Mouse (Mus musculus): ENCODE results near the gene Chd3. TPM values are rescaled to one million over a fixed set of nuclear protein-coding genes. Genes with fewer than 3 reads are reported as not detected.

Chd3 gene
- total and polyA plus RNA-seq, 3 experiments = 31.9 to 92.0 (median 66.4) TPM

DNA sequence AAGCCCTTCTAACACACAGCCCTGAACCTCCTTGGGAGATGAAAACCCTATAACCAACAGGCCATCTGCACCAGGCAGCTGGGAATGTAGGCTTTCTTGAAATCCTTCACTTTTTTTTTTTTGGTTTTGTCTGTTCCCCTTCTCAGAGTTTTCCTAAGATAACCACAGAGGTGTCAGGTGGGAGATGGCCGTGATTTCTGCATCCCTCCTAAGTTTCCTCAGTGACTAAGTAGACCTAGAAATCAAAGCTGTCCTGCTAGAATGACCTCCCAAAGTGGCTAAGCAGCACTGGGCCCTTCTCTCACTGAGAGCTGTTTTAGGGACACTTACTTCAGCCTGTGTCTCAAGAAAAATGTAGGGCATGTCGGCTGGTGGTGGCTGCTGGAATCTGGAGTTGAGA is 71.4 kb downstream of the Chd3 start:
- Histone ChIP-seq H3K4me1 (ENCODE audit: control insufficient read depth in 1 of 2, insufficient read depth in 2 of 2) (peaks cover 0 to 3% of the 10 kb centered on the region in 2 experiments; a peak in 1 of 4 replicates), H3K36me3 (replicated peaks in 1 of 2; ENCODE audit: control insufficient read depth in 1 of 2, insufficient read depth in 1 of 2, low read length in 1 of 2) (peaks cover 23 to 68% of the 10 kb centered on the region in 2 experiments), H3K79me2 (replicated peaks; ENCODE audit: control insufficient read depth, extremely low read depth, insufficient read depth, poor library complexity, severe bottlenecking) (no peaks in the 10 kb centered on the region), H3K27ac (ENCODE audit: insufficient read depth, low read depth) (no peak overlapping the region), H3K27me3 (replicated peaks) (no peaks in the 10 kb centered on the region), H3K9me3 (replicated peaks; ENCODE audit: low read length) (no peaks in the 10 kb centered on the region), H3K4me2 (ENCODE audit: insufficient read depth, low read depth, poor library complexity, severe bottlenecking) (no peak overlapping the region), H3K9ac (ENCODE audit: insufficient read depth, low read depth) (no peak overlapping the region), H3K4me3 (replicated peaks in 1 of 3; ENCODE audit: low read depth in 2 of 3, low read length in 2 of 3, poor library complexity in 1 of 3) (no peak overlapping the region)
- TF ChIP-seq EP300 (IDR thresholded peaks at IDR 0.05; ENCODE audit: low read length) = no peak
- TF ChIP-seq JUN (IDR thresholded peaks at IDR 0.05; ENCODE audit: insufficient read depth, low read depth, low read length) = no peak
- TF ChIP-seq IRF4 (IDR thresholded peaks at IDR 0.05; ENCODE audit: low read depth, low read length) = no peak
- TF ChIP-seq MAZ (IDR thresholded peaks at IDR 0.05; ENCODE audit: low read depth, low read length) = no peak
- in situ Hi-C loops (cut with MboI; ENCODE audit: low pct_ligation_motif_present, low pct_unique_long_range_greater_than_20kb, low sequenced_read_pairs) (no loop called here), dilution Hi-C loops (cut with MboI; ENCODE audit: extremely low pct_ligation_motif_present, extremely low pct_unique_long_range_greater_than_20kb, low sequenced_read_pairs) (no loop called here)
- no peak for DNase-seq (ENCODE audit: extremely low read depth)

DNA sequence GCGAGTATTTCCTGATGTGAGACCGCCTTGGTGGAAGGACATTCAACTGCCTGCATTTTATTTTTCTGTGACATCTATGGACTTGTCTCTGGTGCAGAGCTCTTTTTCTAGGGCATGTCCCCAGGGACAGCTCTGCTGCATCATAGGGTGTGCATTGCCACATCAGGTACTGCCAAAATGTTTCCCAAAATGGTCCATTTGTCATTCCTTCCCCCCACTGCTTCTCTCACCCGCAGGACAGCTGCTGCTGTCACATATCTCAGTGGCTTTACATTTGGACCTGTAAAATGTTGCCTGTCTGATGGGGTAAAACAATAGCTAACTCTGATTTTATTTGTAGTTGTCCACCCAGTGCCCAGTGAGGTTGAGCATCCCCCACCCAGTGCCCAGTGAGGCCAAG is 73.9 kb downstream of the Chd3 start:
- Histone ChIP-seq H3K9ac (ENCODE audit: insufficient read depth, low read depth) (no peak overlapping the region), H3K4me3 (replicated peaks in 1 of 3; ENCODE audit: low read depth in 2 of 3, low read length in 2 of 3, poor library complexity in 1 of 3) (no peak overlapping the region), H3K27ac (ENCODE audit: insufficient read depth, low read depth) (no peak overlapping the region), H3K79me2 (replicated peaks; ENCODE audit: control insufficient read depth, extremely low read depth, insufficient read depth, poor library complexity, severe bottlenecking) (no peaks in the 10 kb centered on the region), H3K4me2 (ENCODE audit: insufficient read depth, low read depth, poor library complexity, severe bottlenecking) (no peak overlapping the region), H3K4me1 (ENCODE audit: control insufficient read depth in 1 of 2, insufficient read depth in 2 of 2) (no peaks in the 10 kb centered on the region), H3K36me3 (replicated peaks in 1 of 2; ENCODE audit: control insufficient read depth in 1 of 2, insufficient read depth in 1 of 2, low read length in 1 of 2) (peaks cover 12 to 45% of the 10 kb centered on the region in 2 experiments), H3K27me3 (replicated peaks) (no peaks in the 10 kb centered on the region), H3K9me3 (replicated peaks; ENCODE audit: low read length) (no peaks in the 10 kb centered on the region)
- TF ChIP-seq E2F4 (IDR thresholded peaks at IDR 0.05; ENCODE audit: insufficient replicate concordance, low read depth, low read length) (no peak), MAFK (IDR thresholded peaks at IDR 0.05; ENCODE audit: insufficient replicate concordance, low read length) (no peak), CTCF (conservative IDR thresholded peaks at IDR 0.05 in 1 of 2, IDR thresholded peaks at IDR 0.05 in 1 of 2; ENCODE audit: low read depth in 2 of 2, low read length in 2 of 2) (no peak), ZNF384 (IDR thresholded peaks at IDR 0.05; ENCODE audit: low read depth, low read length) (no peak), ZMIZ1 (IDR thresholded peaks at IDR 0.05; ENCODE audit: low read depth, low read length) (no peak), CHD1 (IDR thresholded peaks at IDR 0.05; ENCODE audit: low read depth, low read length) (no peak), BHLHE40 (IDR thresholded peaks at IDR 0.05; ENCODE audit: low read depth, low read length) (no peak), JUND (conservative IDR thresholded peaks at IDR 0.05; ENCODE audit: low read depth, low read length) (no peak), POLR2A (IDR thresholded peaks at IDR 0.05; ENCODE audit: low read depth, low read length) (no peak), UBTF (IDR thresholded peaks at IDR 0.05; ENCODE audit: low read depth, low read length) (no peak), POLR2AphosphoS2 (IDR thresholded peaks at IDR 0.05; ENCODE audit: low read depth, low read length) (no peak)
- dilution Hi-C loops (cut with MboI; ENCODE audit: extremely low pct_ligation_motif_present, extremely low pct_unique_long_range_greater_than_20kb, low sequenced_read_pairs) = no loop called here
- in situ Hi-C loops (cut with MboI; ENCODE audit: low pct_ligation_motif_present, low pct_unique_long_range_greater_than_20kb, low sequenced_read_pairs) = no loop called here
- no peak for DNase-seq (ENCODE audit: extremely low read depth)

Other genes with a start within 250 kb of the Chd3 start
- 0.04 TPM in 1 of 2 replicates, not detected in the other for gene Hes7, start 249.0 kb downstream of the Chd3 start, total RNA-seq (2012; rRNA removed)
- not detected in 2 replicates for gene Hes7, start 249.0 kb downstream of the Chd3 start, total RNA-seq (2014; rRNA removed)
- gene Hes7, start 249.0 kb downstream of the Chd3 start, polyA plus RNA-seq (2012; ENCODE audit: insufficient read length, low read depth) = not detected in 2 replicates
- not detected in 2 replicates for gene 9130213A22Rik, start 246.8 kb downstream of the Chd3 start, total RNA-seq (2012; rRNA removed)
- not detected in 2 replicates for gene 9130213A22Rik, start 246.8 kb downstream of the Chd3 start, total RNA-seq (2014; rRNA removed)
- not detected in 2 replicates for gene 9130213A22Rik, start 246.8 kb downstream of the Chd3 start, polyA plus RNA-seq (2012; ENCODE audit: insufficient read length, low read depth)
- 0.13 TPM in 1 of 2 replicates, not detected in the other for gene Aloxe3, start 243.5 kb downstream of the Chd3 start, total RNA-seq (2012; rRNA removed)
- gene Aloxe3, start 243.5 kb downstream of the Chd3 start, total RNA-seq (2014; rRNA removed) = not detected in 2 replicates
- gene Aloxe3, start 243.5 kb downstream of the Chd3 start, polyA plus RNA-seq (2012; ENCODE audit: insufficient read length, low read depth) = 0.19 and 0.23 TPM in 2 replicates
- gene Alox12b, start 212.4 kb downstream of the Chd3 start, total RNA-seq (2012; rRNA removed) = not detected in 2 replicates
- not detected in 2 replicates for gene Alox12b, start 212.4 kb downstream of the Chd3 start, total RNA-seq (2014; rRNA removed)
- gene Alox12b, start 212.4 kb downstream of the Chd3 start, polyA plus RNA-seq (2012; ENCODE audit: insufficient read length, low read depth) = not detected in 2 replicates
- gene Alox8, start 171.6 kb downstream of the Chd3 start, total RNA-seq (2012; rRNA removed) = 0.30 and 0.50 TPM in 2 replicates
- not detected in 2 replicates for gene Alox8, start 171.6 kb downstream of the Chd3 start, total RNA-seq (2014; rRNA removed)
- 0.10 TPM in 1 of 2 replicates, not detected in the other for gene Alox8, start 171.6 kb downstream of the Chd3 start, polyA plus RNA-seq (2012; ENCODE audit: insufficient read length, low read depth)
- gene Gucy2e, start 132.4 kb downstream of the Chd3 start, total RNA-seq (2012; rRNA removed) = not detected in 2 replicates
- 0.03 TPM in 1 of 2 replicates, not detected in the other for gene Gucy2e, start 132.4 kb downstream of the Chd3 start, total RNA-seq (2014; rRNA removed)
- not detected in 2 replicates for gene Gucy2e, start 132.4 kb downstream of the Chd3 start, polyA plus RNA-seq (2012; ENCODE audit: insufficient read length, low read depth)
- 18.5 and 18.9 TPM in 2 replicates for gene Cntrob, start 45.6 kb downstream of the Chd3 start, total RNA-seq (2012; rRNA removed)
- gene Cntrob, start 45.6 kb downstream of the Chd3 start, total RNA-seq (2014; rRNA removed) = 16.4 and 22.0 TPM in 2 replicates
- 36.6 and 41.5 TPM in 2 replicates for gene Cntrob, start 45.6 kb downstream of the Chd3 start, polyA plus RNA-seq (2012; ENCODE audit: insufficient read length, low read depth)
- gene Trappc1, start 45.4 kb downstream of the Chd3 start, total RNA-seq (2012; rRNA removed) = 75.0 and 85.4 TPM in 2 replicates
- gene Trappc1, start 45.4 kb downstream of the Chd3 start, total RNA-seq (2014; rRNA removed) = 102 TPM in 2 replicates
- gene Trappc1, start 45.4 kb downstream of the Chd3 start, polyA plus RNA-seq (2012; ENCODE audit: insufficient read length, low read depth) = 101 and 124 TPM in 2 replicates
- 0.67 and 1.1 TPM in 2 replicates for gene Kcnab3, start 43.1 kb downstream of the Chd3 start, total RNA-seq (2012; rRNA removed)
- 0.31 TPM in 1 of 2 replicates, not detected in the other for gene Kcnab3, start 43.1 kb downstream of the Chd3 start, total RNA-seq (2014; rRNA removed)
- gene Kcnab3, start 43.1 kb downstream of the Chd3 start, polyA plus RNA-seq (2012; ENCODE audit: insufficient read length, low read depth) = 0.38 and 0.39 TPM in 2 replicates
- gene Rnf227, start 28.9 kb downstream of the Chd3 start, total RNA-seq (2012; rRNA removed) = 0.30 and 0.34 TPM in 2 replicates
- not detected in 2 replicates for gene Rnf227, start 28.9 kb downstream of the Chd3 start, total RNA-seq (2014; rRNA removed)
- 0.21 TPM in 1 of 2 replicates, not detected in the other for gene Rnf227, start 28.9 kb downstream of the Chd3 start, polyA plus RNA-seq (2012; ENCODE audit: insufficient read length, low read depth)
- 193 and 208 TPM in 2 replicates for gene Naa38, start 26.1 kb upstream of the Chd3 start, total RNA-seq (2012; rRNA removed)
- gene Naa38, start 26.1 kb upstream of the Chd3 start, total RNA-seq (2014; rRNA removed) = 161 and 201 TPM in 2 replicates
- 137 and 153 TPM in 2 replicates for gene Naa38, start 26.1 kb upstream of the Chd3 start, polyA plus RNA-seq (2012; ENCODE audit: insufficient read length, low read depth)
- 28.4 and 37.4 TPM in 2 replicates for gene Cyb5d1, start 26.2 kb upstream of the Chd3 start, total RNA-seq (2012; rRNA removed)
- gene Cyb5d1, start 26.2 kb upstream of the Chd3 start, total RNA-seq (2014; rRNA removed) = 27.3 and 29.3 TPM in 2 replicates
- 29.5 and 33.2 TPM in 2 replicates for gene Cyb5d1, start 26.2 kb upstream of the Chd3 start, polyA plus RNA-seq (2012; ENCODE audit: insufficient read length, low read depth)
- 0.25 and 0.38 TPM in 2 replicates for gene Tmem88, start 28.8 kb upstream of the Chd3 start, total RNA-seq (2012; rRNA removed)
- not detected in 2 replicates for gene Tmem88, start 28.8 kb upstream of the Chd3 start, total RNA-seq (2014; rRNA removed)
- 0.16 and 0.22 TPM in 2 replicates for gene Tmem88, start 28.8 kb upstream of the Chd3 start, polyA plus RNA-seq (2012; ENCODE audit: insufficient read length, low read depth)
- gene Kdm6b, start 44.3 kb upstream of the Chd3 start, total RNA-seq (2012; rRNA removed) = 2.9 and 5.7 TPM in 2 replicates
- gene Kdm6b, start 44.3 kb upstream of the Chd3 start, total RNA-seq (2014; rRNA removed) = 0.36 and 0.66 TPM in 2 replicates
- 6.0 and 7.2 TPM in 2 replicates for gene Kdm6b, start 44.3 kb upstream of the Chd3 start, polyA plus RNA-seq (2012; ENCODE audit: insufficient read length, low read depth)
- under 0.01 TPM in 1 of 2 replicates, not detected in the other for gene Dnah2, start 179.7 kb upstream of the Chd3 start, total RNA-seq (2012; rRNA removed)
- not detected in 2 replicates for gene Dnah2, start 179.7 kb upstream of the Chd3 start, total RNA-seq (2014; rRNA removed)
- 0.03 and 0.04 TPM in 2 replicates for gene Dnah2, start 179.7 kb upstream of the Chd3 start, polyA plus RNA-seq (2012; ENCODE audit: insufficient read length, low read depth)
- 1.1 and 1.3 TPM in 2 replicates for gene Efnb3, start 190.8 kb upstream of the Chd3 start, total RNA-seq (2012; rRNA removed)
- 0.56 and 1.0 TPM in 2 replicates for gene Efnb3, start 190.8 kb upstream of the Chd3 start, total RNA-seq (2014; rRNA removed)
- gene Efnb3, start 190.8 kb upstream of the Chd3 start, polyA plus RNA-seq (2012; ENCODE audit: insufficient read length, low read depth) = 2.7 and 2.8 TPM in 2 replicates
- gene Wrap53, start 210.8 kb upstream of the Chd3 start, total RNA-seq (2012; rRNA removed) = 34.2 and 40.8 TPM in 2 replicates
- gene Wrap53, start 210.8 kb upstream of the Chd3 start, total RNA-seq (2014; rRNA removed) = 25.4 and 26.4 TPM in 2 replicates
- 35.3 and 36.0 TPM in 2 replicates for gene Wrap53, start 210.8 kb upstream of the Chd3 start, polyA plus RNA-seq (2012; ENCODE audit: insufficient read length, low read depth)
- 104 and 107 TPM in 2 replicates for gene Trp53, start 211.0 kb upstream of the Chd3 start, total RNA-seq (2012; rRNA removed)
- gene Trp53, start 211.0 kb upstream of the Chd3 start, total RNA-seq (2014; rRNA removed) = 15.7 and 24.9 TPM in 2 replicates
- 309 and 372 TPM in 2 replicates for gene Trp53, start 211.0 kb upstream of the Chd3 start, polyA plus RNA-seq (2012; ENCODE audit: insufficient read length, low read depth)
- gene Atp1b2, start 236.5 kb upstream of the Chd3 start, total RNA-seq (2012; rRNA removed) = not detected in 2 replicates
- gene Atp1b2, start 236.5 kb upstream of the Chd3 start, total RNA-seq (2014; rRNA removed) = not detected in 2 replicates
- 0.09 and 0.11 TPM in 2 replicates for gene Atp1b2, start 236.5 kb upstream of the Chd3 start, polyA plus RNA-seq (2012; ENCODE audit: insufficient read length, low read depth)
- gene Shbg, start 248.5 kb upstream of the Chd3 start, total RNA-seq (2012; rRNA removed) = not detected in 2 replicates
- not detected in 2 replicates for gene Shbg, start 248.5 kb upstream of the Chd3 start, total RNA-seq (2014; rRNA removed)
- not detected in 2 replicates for gene Shbg, start 248.5 kb upstream of the Chd3 start, polyA plus RNA-seq (2012; ENCODE audit: insufficient read length, low read depth)

Measured in CH12.LX (cell line).